Mouse (Mus musculus) hindbrain, embryonic 15.5 days (tissue): Measurements from ENCODE around the gene Setdb2. TPM values are rescaled to one million over a fixed set of nuclear protein-coding genes. Genes with fewer than 3 reads are reported as not detected.
"Not testable (repeated sequence)": the region's sequence is repeated elsewhere in the genome, so short reads cannot be mapped to it uniquely, and the experiment has no call there.

Source experiments
- ATAC-seq: fragments of 200-750 bp; cut with Nextera tagmentation; 2 replicates; pipeline ENCODE4 v1.8.0; 2017; ENCODE audit warnings: low read depth, moderate number of reproducible peaks, moderate TSS enrichment; ENCODE audit not compliant: low FRiP score
- H3K27ac ChIP-seq: fragments of 300-500 bp; sonication (generic); replicated peaks from 2 replicates; pipeline ENCODE4 v1.5.1; 2015; ENCODE audit warnings: mild to moderate bottlenecking, inconsistent platforms
- H3K27me3 ChIP-seq: fragments of 300-500 bp; sonication (generic); 2 replicates; pipeline ENCODE4 v1.6.1; 2015; ENCODE audit warnings: control low read depth, inconsistent platforms
- H3K36me3 ChIP-seq: fragments of 300-500 bp; sonication (generic); 2 replicates; pipeline ENCODE4 v1.6.1; 2015; ENCODE audit warnings: control low read depth, inconsistent platforms
- H3K4me1 ChIP-seq: fragments of 300-500 bp; sonication (generic); replicated peaks from 2 replicates; pipeline ENCODE4 v1.6.1; 2015; ENCODE audit warnings: control low read depth, inconsistent platforms
- H3K4me2 ChIP-seq: fragments of 300-500 bp; sonication (generic); 2 replicates; pipeline ENCODE4 v1.6.1; 2015; ENCODE audit warnings: moderate library complexity, mild to moderate bottlenecking, inconsistent platforms
- H3K4me3 ChIP-seq: fragments of 300-500 bp; sonication (generic); 2 replicates; pipeline ENCODE4 v1.5.1; 2015; ENCODE audit warnings: mild to moderate bottlenecking, inconsistent platforms
- H3K9ac ChIP-seq: fragments of 300-500 bp; sonication (generic); 2 replicates; pipeline ENCODE4 v1.6.1; 2015; ENCODE audit warnings: inconsistent platforms
- H3K9me3 ChIP-seq: fragments of 300-500 bp; sonication (generic); 2 replicates; pipeline ENCODE4 v1.6.1; 2016; ENCODE audit warnings: control low read depth, inconsistent platforms
- WGBS: fragments of 180-500 bp; shearing (Covaris S2); methylation state at CpG from one replicate; pipeline ENCODE4 v1.1.7; 2015; 5-methylcytosine and 5-hydroxymethylcytosine counted together
- polyA plus RNA-seq: library from polyadenylated mRNA; unstranded; fragments of >200 nt; fragmentation: Nextera tagmentation; extraction: Ambion mirVana; gene quantifications from 2 replicates; pipeline ENCODE4 v1.2.1, GENCODE M21; 2015

Gene Setdb2
- polyA plus RNA-seq, 1 experiment from 2014 or later = 4.7 TPM

GRCm38 (mm10) chr14:59435206-59435605 lies 5.5 kb downstream of the Setdb2 start:
- Histone ChIP-seq H3K4me3 (no peak overlapping the region), H3K27me3 (no peaks in the 10 kb centered on the region), H3K4me2 (no peak overlapping the region), H3K27ac (no peak overlapping the region), H3K36me3 (no peaks in the 10 kb centered on the region), H3K9me3 (no peaks in the 10 kb centered on the region), H3K4me1 (peaks cover 8% of the 10 kb centered on the region), H3K9ac (no peak overlapping the region)
- no peak for ATAC-seq

- no peak overlapping the region for H3K27ac ChIP-seq
- ATAC-seq = no peak
- H3K36me3 ChIP-seq = no peaks in the 10 kb centered on the region
- no peaks in the 10 kb centered on the region for H3K9me3 ChIP-seq
- H3K9ac ChIP-seq = no peak overlapping the region
- no peaks in the 10 kb centered on the region for H3K4me1 ChIP-seq
- 65% methylated on average over 2 of the region's 2 CpGs for WGBS
- no peaks in the 10 kb centered on the region for H3K27me3 ChIP-seq
- no peak overlapping the region for H3K4me2 ChIP-seq
- no peak overlapping the region for H3K4me3 ChIP-seq
Observed at GRCm38 (mm10) chr14:59433902-59434301, 6.8 kb downstream of the Setdb2 start.

- WGBS = 100% methylated on average over 1 of the region's 1 CpGs
- no peak for ATAC-seq
- Histone ChIP-seq H3K9me3 (no peaks in the 10 kb centered on the region), H3K27ac (no peak overlapping the region), H3K4me1 (no peaks in the 10 kb centered on the region), H3K9ac (no peak overlapping the region), H3K27me3 (no peaks in the 10 kb centered on the region), H3K4me2 (no peak overlapping the region), H3K36me3 (no peaks in the 10 kb centered on the region), H3K4me3 (no peak overlapping the region)
Observed at GRCm38 (mm10) chr14:59430556-59430955, 10.1 kb downstream of the Setdb2 start.

GRCm38 (mm10) chr14:59422912-59423663 lies 17.6 kb downstream of the Setdb2 start:
- H3K9me3 ChIP-seq = no peaks in the 10 kb centered on the region
- no peak overlapping the region for H3K4me3 ChIP-seq
- H3K27me3 ChIP-seq = no peaks in the 10 kb centered on the region
- 92% methylated on average over 11 of the region's 11 CpGs for WGBS
- H3K27ac ChIP-seq = no peak overlapping the region
- ATAC-seq = no peak
- H3K9ac ChIP-seq = no peak overlapping the region
- no peak overlapping the region for H3K4me2 ChIP-seq
- H3K4me1 ChIP-seq = no peaks in the 10 kb centered on the region
- H3K36me3 ChIP-seq = no peaks in the 10 kb centered on the region

GRCm38 (mm10) chr14:59418171-59418570 lies 22.5 kb downstream of the Setdb2 start:
- Histone ChIP-seq H3K9me3 (no peaks in the 10 kb centered on the region), H3K27me3 (no peaks in the 10 kb centered on the region), H3K27ac (no peak overlapping the region), H3K4me2 (no peak overlapping the region), H3K4me1 (no peaks in the 10 kb centered on the region), H3K9ac (no peak overlapping the region), H3K36me3 (no peaks in the 10 kb centered on the region), H3K4me3 (no peak overlapping the region)
- 89% methylated on average over 4 of the region's 4 CpGs for WGBS
- ATAC-seq = no peak

GRCm38 (mm10) chr14:59414979-59415378 lies 25.7 kb downstream of the Setdb2 start:
- WGBS = 100% methylated on average over 2 of the region's 2 CpGs
- not testable (repeated sequence) for H3K27me3 ChIP-seq, H3K9ac ChIP-seq, H3K4me3 ChIP-seq, H3K36me3 ChIP-seq, H3K9me3 ChIP-seq, H3K4me1 ChIP-seq, H3K27ac ChIP-seq, ATAC-seq, H3K4me2 ChIP-seq

GRCm38 (mm10) chr14:59396999-59397398 lies 43.7 kb downstream of the Setdb2 start:
- no peak overlapping the region for H3K27ac ChIP-seq
- H3K27me3 ChIP-seq = no peaks in the 10 kb centered on the region
- H3K4me3 ChIP-seq = no peak overlapping the region
- ATAC-seq = no peak
- no peak overlapping the region for H3K4me2 ChIP-seq
- no peaks in the 10 kb centered on the region for H3K36me3 ChIP-seq
- no peaks in the 10 kb centered on the region for H3K4me1 ChIP-seq
- no peaks in the 10 kb centered on the region for H3K9me3 ChIP-seq
- H3K9ac ChIP-seq = no peak overlapping the region
- WGBS = 74% methylated on average over 2 of the region's 2 CpGs

GRCm38 (mm10) chr14:59395281-59395680 lies 45.4 kb downstream of the Setdb2 start, which contains the start of gene Phf11c:
Gene Phf11c (minus strand): TSS chr14:59395381.
- Histone ChIP-seq H3K36me3 (no peaks in the 10 kb centered on the region), H3K4me3 (no peak within 1 kb of the TSS), H3K9me3 (no peaks in the 10 kb centered on the region), H3K4me2 (no peak within 1 kb of the TSS), H3K9ac (no peak within 1 kb of the TSS), H3K27ac (no peak within 1 kb of the TSS), H3K27me3 (no peaks in the 10 kb centered on the region), H3K4me1 (no peaks in the 10 kb centered on the region)
- no peak for ATAC-seq
- WGBS = 93% methylated on average over 3 of the region's 3 CpGs

GRCm38 (mm10) chr14:59390181-59390580 lies 50.5 kb downstream of the Setdb2 start:
- H3K36me3 ChIP-seq, ATAC-seq, H3K4me3 ChIP-seq, H3K4me2 ChIP-seq, H3K27ac ChIP-seq, H3K9ac ChIP-seq, H3K9me3 ChIP-seq, H3K27me3 ChIP-seq, H3K4me1 ChIP-seq: not testable (repeated sequence)
- WGBS = 75% methylated on average over 4 of the region's 4 CpGs

GRCm38 (mm10) chr14:59389532-59389931 lies 51.2 kb downstream of the Setdb2 start:
- Histone ChIP-seq H3K36me3 (no peaks in the 10 kb centered on the region), H3K4me3 (no peak overlapping the region), H3K4me2 (no peak overlapping the region), H3K27ac (no peak overlapping the region), H3K9ac (no peak overlapping the region), H3K4me1 (no peaks in the 10 kb centered on the region), H3K9me3 (no peaks in the 10 kb centered on the region), H3K27me3 (no peaks in the 10 kb centered on the region)
- 78% methylated on average over 1 of the region's 1 CpGs for WGBS
- no peak for ATAC-seq

- Histone ChIP-seq H3K4me2 (no peak overlapping the region), H3K27me3 (no peaks in the 10 kb centered on the region), H3K36me3 (no peaks in the 10 kb centered on the region), H3K4me1 (no peaks in the 10 kb centered on the region), H3K27ac (no peak overlapping the region), H3K9me3 (no peaks in the 10 kb centered on the region), H3K4me3 (no peak overlapping the region), H3K9ac (no peak overlapping the region)
- ATAC-seq = no peak
- WGBS = 91% methylated on average over 25 of the region's 25 CpGs
Observed at GRCm38 (mm10) chr14:59370348-59371068, 70.2 kb downstream of the Setdb2 start.

GRCm38 (mm10) chr14:59366386-59367105 lies 74.1 kb downstream of the Setdb2 start:
- no peak overlapping the region for H3K4me2 ChIP-seq
- H3K9me3 ChIP-seq = no peaks in the 10 kb centered on the region
- no peak overlapping the region for H3K27ac ChIP-seq
- H3K9ac ChIP-seq = no peak overlapping the region
- no peaks in the 10 kb centered on the region for H3K4me1 ChIP-seq
- no peak for ATAC-seq
- H3K4me3 ChIP-seq = no peak overlapping the region
- 84% methylated on average over 8 of the region's 8 CpGs for WGBS
- H3K36me3 ChIP-seq = no peaks in the 10 kb centered on the region
- H3K27me3 ChIP-seq = no peaks in the 10 kb centered on the region
